Mouse (Mus musculus) left cerebral cortex, adult 8-10 months (tissue): ENCODE measurements at regions not wholly inside any gene's neighbourhood (a gene's known extent, or its start where the extent isn't known, plus 50 kb on each side); places are given as distances from the start of the nearest gene placed in this dataset.

Experiments used
- DNase-seq, 2 experiments: peaks; one replicate each; pipeline ENCODE4 v3.0.0; 2022; ENCODE audit warnings: low spot score in 2 of 2

DNA sequence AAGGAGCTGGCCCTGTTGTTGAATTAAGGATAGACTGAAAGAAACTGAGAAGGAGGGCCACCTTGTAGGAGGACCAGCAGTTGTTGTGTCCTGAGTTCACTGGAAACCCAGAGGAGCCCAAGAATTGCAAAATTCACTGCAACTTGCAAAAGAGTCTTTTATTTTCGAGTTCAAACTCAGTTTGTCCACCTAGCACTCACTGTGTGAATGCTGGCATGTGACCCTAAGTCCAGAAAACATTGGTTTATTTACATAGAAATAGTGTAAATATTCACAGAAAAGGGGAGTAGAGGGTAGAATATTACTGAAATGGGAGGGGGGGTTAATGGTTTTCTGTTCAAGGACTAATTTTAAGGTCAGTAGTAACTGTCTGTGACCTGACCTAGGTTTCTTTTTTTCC is 394.7 kb downstream of the 4933405O20Rik start:
- DNase-seq, result no peak

DNA sequence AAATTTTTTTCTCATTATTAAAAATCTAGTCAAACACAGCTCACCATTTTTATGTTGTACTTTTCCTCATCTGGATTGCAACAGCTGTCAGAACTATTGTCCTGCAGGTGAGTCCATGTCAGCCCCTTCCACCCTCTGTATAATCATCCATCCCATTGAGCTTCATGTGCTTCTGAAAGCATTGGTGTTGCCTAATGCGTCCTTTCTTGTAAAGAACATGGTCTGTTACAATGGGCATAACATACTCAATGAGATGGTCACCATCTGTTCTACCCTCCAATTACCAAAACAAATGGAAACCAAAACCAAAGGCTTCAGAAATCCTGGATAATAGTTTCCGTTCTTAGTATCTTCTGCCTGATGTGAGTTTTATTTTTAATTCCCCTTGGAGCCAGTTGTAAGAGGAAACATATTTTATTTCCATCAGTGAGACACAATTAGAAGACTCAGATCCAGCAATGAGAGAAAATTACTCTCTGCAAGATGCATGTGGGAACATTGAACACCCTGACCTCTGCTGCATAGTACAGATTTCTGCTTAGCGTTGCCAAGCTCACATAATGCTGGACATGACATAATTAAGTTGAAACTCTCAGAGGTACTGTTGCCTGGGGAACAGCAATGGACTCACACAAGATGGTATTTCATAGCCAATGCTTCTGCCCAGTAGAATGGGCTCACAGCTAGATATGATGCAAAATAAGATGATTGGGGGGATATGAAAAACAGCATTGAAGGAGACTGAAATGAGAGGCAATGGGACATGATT is 443.1 kb downstream of the 4933405O20Rik start:
- DNase-seq, result peak in 1 of 2 experiments; percentile 4

DNA sequence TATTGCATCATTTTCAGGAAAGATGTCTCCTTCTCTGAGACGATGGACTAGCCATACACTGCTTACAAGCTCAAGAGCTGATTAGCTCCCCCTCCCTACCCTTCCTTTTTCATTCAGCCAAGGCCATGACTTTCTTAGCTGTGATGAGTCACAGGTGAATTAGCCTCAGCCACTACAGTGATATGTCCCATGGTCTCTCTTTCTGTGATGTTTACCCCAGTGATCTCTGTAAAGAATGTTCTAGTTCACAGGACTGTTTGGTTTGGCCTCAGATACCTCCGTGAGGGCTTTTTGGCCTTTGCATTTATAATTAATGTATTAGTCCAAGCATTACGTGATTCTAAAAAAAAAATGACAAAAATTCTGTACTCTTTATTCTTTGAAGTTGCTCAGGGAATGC is 452.5 kb downstream of the 4933405O20Rik start:
- DNase-seq, result no peak

DNA sequence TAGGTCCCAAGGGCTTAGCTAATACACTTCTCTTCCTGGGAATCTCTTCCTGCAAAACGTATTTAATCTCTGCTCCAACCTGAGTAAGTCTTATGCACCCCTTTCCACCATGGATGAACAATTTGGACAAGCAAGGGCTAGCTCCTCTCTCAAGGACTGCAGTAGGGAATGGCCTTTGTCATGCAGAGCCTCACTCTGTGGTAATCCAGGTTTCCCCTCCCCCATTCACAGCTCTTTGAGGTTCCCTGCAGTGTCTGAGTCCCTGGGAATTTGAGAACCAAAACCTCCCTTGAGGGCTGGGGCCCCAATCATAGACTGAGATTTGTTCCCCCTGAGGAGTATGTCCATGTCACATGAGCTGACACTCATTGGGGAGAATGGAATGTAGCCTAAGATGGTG is 442.5 kb upstream of the Ano5 start:
- DNase-seq, result no peak

DNA sequence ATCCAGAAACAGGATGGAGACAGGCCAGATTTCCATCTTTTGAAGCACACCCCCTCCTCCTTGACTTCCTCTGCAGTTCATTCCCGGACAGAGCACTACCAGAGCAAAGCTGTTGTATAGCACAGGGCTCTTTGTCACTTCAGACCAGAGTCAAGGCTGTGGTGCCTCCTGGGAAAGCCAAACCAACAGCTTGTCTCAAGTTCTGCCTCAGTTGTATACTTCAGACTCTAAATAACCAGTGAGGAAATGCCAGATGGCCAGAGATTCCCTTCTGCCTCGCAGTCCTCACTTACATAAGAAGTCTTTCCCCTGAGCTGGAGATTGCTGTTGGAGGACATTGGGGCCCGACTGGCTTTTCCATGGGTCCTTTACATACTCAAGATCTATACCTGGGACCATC is 417.1 kb upstream of the Ano5 start:
- no peak for DNase-seq

DNA sequence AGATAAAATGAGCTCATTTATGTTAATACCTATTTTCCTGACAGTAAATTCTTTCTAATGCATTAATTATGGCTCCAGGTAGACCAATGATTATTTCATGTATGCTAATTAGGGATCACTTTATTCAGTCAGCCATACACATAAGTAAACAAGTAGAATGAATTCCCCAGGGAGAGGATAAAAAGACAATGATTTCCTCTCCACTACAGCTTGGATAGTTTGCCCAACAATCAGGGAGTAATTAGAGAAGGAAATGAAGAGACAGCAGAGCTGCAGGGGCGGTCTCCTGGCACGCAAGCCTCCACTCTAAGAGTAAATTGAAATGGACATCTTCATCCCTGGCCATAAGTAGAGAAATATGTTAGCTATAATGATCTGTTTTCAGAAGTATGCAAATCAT is 409.7 kb upstream of the Ano5 start:
- DNase-seq, result no peak

DNA sequence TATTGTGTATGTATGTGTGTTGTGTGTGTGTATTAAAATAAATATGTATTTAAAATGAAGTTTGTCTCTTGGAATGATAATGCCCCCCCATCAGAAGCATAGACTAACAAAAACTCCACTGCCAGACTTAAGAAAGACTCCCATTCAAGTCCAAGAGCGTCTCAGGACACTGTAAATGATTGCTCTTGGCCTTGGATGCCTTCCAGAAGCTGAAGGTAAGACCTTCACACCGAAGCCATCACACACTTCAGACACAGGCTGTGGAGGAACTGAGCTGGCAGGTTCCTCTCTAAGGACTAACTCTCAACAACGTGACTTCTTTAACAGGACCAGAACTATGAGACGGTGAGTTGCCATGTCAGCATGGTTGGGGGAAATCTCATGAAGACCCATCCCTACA is 370.0 kb upstream of the Ano5 start:
- DNase-seq, result no peak

DNA sequence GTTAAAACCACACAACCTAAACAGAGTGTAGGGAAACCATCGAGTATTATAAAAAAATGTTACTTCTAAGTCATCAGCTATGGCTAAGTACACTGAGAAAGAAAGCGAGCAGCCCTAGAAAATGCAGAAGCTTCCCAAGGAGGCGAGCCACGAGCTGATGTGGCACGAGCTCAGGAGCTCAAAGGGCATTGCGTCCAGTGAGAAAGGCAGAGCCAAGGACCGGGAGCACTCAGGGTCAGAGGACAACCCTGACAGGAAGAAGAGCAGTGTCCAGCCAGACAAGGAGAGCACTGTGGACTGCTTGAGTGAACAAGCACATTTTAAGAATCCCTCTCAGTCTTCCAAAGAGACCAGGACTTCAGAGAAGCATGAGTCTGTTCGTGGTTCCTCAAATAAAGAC is 335.6 kb upstream of the Ano5 start:
- no peak for DNase-seq

DNA sequence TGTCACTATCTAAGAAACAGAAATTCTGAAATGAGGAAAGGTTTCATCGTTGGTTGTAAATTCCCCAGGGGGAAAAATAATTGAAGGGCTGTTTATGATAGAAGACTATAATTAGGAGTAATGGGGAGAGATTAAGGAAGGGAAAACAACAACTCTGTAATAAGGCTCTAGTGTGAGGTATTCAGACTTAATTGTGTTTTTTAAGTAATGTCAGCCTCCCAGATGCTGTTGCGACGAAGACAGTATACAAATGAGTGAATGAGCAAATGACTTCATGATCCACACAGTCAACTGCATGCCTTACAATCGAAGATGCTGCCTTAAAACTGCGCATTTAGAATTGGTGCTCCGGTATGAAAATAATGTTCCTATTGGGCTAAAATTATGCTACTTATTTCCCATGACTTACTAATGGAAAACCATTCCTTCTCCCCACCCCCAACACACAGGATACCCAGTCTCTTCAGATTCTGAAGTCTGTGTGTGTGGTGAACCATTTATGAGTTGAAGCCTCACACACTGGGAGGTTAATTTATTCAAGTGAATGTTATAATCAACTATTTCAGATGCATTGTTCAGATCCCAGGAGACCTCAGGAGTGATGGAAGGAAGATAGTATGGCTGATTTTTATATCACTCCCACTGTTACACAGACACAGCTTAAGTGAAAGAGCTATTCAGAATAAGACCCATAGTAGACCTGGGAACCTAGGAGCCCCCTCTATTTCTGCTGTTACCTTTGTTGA is 295.2 kb upstream of the Ano5 start:
- DNase-seq, result no peak

DNA sequence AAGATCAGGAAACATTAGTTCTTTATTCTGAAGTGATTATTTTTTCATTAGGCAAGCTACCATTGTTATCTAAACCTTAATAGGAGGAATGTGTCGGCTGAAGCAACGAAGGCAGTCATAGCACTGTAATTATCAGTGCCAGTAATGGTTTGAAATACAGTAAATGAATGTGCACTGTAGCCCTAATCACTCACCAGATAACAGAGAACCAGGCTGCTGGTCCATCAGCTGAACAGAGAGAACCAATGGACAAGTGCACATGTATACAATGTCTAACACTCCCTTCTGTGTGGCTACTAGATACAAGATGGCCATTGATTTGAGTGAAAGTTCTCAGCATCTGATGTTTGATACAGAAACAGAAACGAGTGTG is 294.6 kb upstream of the Ano5 start:
- no peak for DNase-seq

DNA sequence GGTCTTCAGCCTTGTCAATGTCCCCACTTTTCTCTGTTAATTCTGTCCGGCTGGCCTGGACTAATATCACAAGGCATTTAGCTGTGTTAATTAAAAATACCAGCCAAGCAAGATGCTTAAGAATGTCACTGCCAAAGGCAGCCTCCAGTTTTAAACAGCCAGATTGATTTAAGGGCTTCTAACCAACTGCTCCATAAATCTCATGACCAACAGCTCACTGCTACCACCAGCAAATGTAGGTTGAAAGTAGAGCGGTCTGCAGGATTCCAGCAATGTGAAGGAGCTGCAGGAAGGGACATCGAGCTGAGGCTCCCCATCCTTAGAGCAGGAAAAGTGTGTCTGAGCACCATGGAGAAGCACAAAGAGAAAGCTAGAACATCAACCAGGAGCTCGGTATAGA is 289.5 kb upstream of the Ano5 start:
- DNase-seq, result no peak

DNA sequence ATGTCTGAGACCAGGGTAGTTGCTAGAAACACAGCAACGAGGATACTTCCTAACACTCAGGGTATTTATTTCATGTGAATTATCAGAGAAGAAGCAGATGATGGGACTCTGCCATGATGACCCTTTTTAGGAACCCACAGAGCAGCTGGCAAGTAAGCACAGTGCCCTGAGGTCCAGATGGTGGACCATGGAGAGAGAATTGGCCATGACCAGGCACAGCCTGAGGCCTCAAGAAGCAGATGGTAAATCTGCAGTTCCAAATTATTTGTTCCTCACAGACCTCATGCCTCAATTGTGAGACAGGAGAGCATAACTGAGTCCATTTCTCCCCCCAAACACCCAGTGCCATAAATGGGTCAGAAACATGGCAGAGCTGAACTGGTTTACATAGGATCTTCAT is 289.0 kb upstream of the Ano5 start:
- no peak for DNase-seq

DNA sequence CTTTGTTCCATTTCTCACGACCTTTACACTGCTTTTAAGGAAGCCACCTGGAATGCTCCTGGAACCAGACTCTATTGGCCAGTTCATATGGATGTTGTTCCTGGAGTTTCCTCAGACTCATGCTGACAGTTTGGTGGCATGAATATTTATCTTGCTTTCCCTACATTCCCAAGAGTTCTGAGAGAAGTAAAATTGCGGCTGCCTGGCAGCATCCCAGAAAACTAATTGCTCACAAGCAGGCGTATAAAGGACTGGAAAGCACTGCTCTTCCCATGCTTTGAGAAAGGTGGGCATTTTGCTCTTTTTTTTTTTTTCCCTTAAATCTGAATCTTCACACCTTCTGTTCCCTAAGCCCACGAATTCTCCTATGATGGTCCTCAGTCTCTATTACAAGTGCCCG is 283.7 kb upstream of the Ano5 start:
- peak in 1 of 2 experiments; percentile 12 for DNase-seq

DNA sequence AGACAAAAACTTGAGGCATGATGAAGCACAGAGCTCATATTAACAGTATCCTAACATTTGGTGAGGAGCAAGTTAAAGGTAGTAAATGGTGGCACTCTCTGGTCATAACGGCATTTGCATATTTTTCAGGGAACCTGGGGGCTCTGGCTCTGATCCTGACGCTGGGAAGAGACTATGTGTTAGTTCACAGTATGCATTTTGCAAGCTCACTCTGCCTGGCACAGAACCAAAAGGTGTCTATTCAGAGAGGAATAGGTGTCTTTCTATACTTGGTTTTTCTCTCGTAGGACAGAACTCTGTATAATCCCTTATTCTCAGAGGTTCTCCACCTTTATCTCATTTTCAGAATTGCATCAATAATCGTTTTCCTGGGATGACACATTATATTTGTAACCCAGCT is 276.2 kb upstream of the Ano5 start:
- no peak for DNase-seq

DNA sequence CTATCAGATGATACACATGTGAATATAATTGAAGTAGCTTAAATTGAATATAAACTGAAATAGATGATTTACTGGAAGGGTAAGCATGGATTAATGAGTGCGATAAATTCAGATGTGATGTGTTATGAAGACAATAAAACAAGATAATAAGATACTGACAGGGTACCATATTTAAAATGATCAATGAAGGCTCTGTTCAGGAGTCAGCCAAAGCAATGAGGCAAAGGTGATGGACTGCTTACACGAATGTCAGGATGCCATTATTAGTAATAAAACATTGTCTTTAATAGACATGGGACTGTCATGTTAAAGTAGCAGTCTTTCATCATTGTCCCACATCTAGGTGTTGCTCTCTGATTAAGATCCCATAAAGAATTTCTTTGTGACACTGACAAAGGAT is 263.1 kb upstream of the Ano5 start:
- DNase-seq, result no peak

DNA sequence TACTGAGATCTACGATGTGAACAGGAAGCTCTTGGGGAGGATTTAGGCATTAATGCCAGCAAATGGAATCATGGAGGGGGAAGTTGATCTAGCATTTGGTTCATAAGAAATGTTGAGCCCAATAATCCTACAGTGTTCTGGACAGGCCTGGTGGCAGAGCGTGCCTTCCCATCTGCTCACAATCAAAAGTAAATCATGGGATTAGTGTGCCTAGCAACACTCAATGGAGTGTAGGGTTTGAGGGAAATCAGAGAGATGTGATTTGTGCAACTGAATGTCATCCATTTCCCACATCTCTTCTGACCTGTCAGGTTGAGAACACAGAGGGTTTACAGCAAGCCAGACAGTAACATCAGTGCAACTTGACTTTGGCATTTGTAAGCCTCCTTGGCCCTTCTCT is 256.4 kb upstream of the Ano5 start:
- DNase-seq, result no peak

DNA sequence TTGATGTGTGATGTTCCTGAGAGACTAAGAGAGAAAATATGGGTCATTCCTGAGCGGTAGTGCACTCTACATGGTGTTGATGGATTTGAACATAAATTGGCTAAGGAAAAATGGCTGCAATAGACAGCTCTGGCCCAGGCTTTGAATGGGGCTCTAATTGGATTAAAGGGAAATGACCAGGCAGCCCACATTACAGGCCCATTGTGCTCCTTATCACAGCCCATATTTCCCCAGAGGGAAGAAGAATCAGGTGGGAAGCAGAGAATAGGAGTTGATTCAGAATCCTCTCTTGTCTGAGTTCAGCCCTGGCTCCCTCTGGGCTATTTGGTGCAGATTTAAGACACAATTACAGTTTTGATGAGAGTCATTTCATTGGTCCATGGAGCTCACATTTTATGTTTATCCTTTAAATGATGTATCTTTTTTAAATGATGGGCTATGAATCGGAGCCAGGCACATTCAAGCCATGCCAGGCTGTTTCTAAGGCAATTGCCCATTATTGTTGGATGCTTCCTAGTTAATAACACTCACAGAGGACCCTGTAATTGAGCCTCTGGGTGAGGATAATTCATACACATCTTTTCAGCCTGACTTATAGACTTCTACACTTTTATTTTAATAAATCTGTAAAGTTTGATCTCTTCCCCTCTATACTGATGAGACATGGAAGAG is 251.5 kb upstream of the Ano5 start:
- no peak for DNase-seq

DNA sequence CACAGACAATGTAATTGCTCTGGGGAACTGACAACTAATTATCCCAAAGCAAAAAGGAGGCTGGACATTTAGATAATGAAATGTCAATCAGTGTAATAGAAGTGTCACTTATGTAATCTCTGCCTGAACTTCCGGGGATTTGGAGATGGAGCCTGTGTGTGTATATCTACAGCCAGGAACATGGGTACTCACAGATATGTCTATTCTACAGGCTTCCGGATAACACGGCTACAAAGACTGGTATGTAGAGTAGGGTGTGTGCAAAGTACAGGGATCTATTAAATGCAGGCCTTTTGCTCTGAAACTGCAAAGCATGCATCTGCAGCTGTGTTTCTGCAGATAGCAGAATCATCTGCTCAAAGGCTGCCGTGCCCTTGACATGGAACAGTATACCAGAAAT is 246.7 kb upstream of the Ano5 start:
- DNase-seq, result no peak

DNA sequence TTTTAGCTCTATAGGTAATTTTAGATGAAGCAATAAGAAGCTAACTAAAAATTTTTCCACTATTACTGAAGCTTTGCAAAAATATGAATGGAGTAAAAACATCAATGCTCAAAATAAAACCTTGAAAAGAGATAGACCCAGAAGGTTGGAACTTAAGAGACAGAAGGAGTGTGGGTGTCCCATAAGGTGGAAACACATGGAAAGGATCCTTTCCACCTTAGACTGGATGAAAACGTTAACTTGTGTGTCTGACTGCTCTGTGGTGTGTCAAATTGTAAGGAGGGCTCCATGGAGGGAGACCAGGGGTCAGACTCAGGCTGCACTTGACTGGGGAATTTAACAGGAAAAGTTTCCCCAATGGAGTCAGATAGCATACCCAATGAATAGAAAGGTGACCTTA is 244.9 kb upstream of the Ano5 start:
- peak in 1 of 2 experiments; percentile 30 for DNase-seq

DNA sequence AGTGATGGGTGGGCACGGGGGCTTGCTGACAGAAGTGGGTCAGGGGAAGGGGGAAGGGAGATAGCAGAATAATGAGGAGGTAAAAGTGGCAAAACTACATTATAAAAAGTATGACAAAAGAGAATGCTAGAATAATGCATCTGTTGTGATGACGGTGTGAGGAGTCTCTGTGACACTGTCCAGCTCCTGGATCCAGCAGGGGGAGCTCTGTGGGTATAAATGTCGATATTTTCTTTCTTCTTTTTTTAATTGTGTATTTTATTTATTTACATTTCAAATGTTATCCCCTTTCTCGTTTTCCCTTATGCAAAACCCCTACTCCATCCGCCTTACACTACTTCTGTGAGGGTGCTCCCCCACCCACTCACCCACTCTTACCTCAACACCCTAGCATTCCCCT is 243.9 kb upstream of the Ano5 start:
- DNase-seq, result no peak

DNA sequence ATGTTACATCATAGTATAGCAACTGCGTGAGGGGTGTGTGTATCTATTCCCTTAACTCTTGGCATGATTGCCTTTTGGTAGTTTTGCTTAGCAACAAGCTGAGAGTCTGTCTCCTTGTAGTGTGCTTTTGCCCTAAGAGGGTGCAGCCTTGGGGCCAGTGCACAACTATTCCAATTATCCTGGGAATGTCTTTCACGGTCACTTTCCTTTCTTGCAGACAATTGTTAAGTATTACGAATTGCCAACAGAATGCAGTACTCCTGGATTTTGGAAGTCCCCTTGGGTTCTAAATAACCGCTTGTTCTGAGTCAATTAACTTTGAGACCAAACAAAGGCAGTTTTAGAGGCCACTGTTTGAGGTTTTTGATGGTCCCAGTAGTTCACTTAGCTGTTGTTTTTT is 242.1 kb upstream of the Ano5 start:
- DNase-seq, result no peak

DNA sequence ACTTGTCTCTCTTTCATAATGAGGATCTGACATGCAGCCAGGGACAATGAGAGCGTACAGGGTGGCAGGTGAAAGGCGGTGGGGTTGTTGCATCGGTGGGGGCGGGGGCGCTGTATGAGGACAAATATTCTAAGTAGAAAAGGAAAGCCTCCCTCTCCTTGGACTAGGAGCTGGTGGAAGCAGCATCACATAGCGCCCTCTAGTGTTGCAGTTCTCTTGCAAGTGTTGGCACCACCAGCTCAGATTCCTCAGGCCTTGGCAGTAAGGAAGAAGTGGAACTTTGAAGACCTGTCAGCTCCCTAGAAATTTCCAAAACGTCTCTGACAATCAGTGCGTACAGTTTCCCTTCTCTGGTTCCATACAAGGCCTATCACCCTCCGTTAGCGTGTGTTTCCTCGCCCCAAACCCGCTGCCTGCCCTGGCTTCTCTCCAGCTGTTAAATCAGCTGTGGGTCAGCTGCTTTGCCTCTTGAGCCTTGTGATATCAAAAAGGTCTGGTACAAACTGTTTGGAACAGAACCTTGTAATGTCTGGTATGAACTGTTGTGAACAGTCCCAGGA is 240.2 kb upstream of the Ano5 start:
- peak; percentile 2 to 13 for DNase-seq
